Mouse (Mus musculus) MEL (cell line): ENCODE results near the gene Mta3. TPM values are rescaled to one million over a fixed set of nuclear protein-coding genes. Genes with fewer than 3 reads are reported as not detected.
"Not testable (repeated sequence)": the region's sequence is repeated elsewhere in the genome, so short reads cannot be mapped to it uniquely, and the experiment has no call there.

Experiments
- DNase-seq: peaks from one replicate; pipeline ENCODE4 v3.0.0; 2011; ENCODE audit warnings: low read depth, low spot score
- H3K27ac ChIP-seq: 2 replicates; pipeline ENCODE4 v1.5.1; 2012; ENCODE audit warnings: low read depth, mild to moderate bottlenecking, control low read depth, low read length, moderate library complexity; ENCODE audit not compliant: control insufficient read depth
- H3K27me3 ChIP-seq, 2 experiments: fragments of 150-350 bp in 1 of 2; sonication (generic) in 1 of 2; 2 replicates each; pipeline ENCODE4 v1.6.1; 2012; ENCODE audit warnings: low read length in 2 of 2, mild to moderate bottlenecking in 2 of 2, improper control_type of control experiment in 1 of 2, moderate library complexity in 1 of 2; ENCODE audit not compliant: insufficient read depth in 2 of 2, control insufficient read depth in 1 of 2
- H3K36me3 ChIP-seq, 2 experiments: 2 replicates each; pipeline ENCODE4 v1.6.1; 2012 to 2014; ENCODE audit warnings: low read length in 2 of 2, improper control_type of control experiment in 1 of 2, inconsistent platforms in 1 of 2, mild to moderate bottlenecking in 1 of 2; ENCODE audit not compliant: insufficient read depth in 2 of 2, control insufficient read depth in 1 of 2
- H3K4me1 ChIP-seq, 2 experiments: fragments of 150-350 bp in 1 of 2; sonication (generic) in 1 of 2; 2 replicates each; pipeline ENCODE4 v1.6.1; 2012; ENCODE audit warnings: low read length in 2 of 2, improper control_type of control experiment in 1 of 2, mild to moderate bottlenecking in 1 of 2; ENCODE audit not compliant: insufficient read depth in 2 of 2, control insufficient read depth in 1 of 2
- H3K4me3 ChIP-seq, 2 experiments: fragments of 150-350 bp in 1 of 2; sonication (generic) in 1 of 2; 2 replicates each; pipeline ENCODE4 v1.5.1; 2012; ENCODE audit warnings: low read depth in 2 of 2, low read length in 2 of 2, mild to moderate bottlenecking in 2 of 2, moderate library complexity in 2 of 2, control low read depth in 1 of 2, improper control_type of control experiment in 1 of 2; ENCODE audit not compliant: control insufficient read depth in 1 of 2, insufficient read depth in 1 of 2
- H3K79me2 ChIP-seq: 2 replicates; pipeline ENCODE4 v1.6.1; 2012; ENCODE audit warnings: mild to moderate bottlenecking, low read length, moderate library complexity; ENCODE audit not compliant: control insufficient read depth, poor library complexity, insufficient read depth
- H3K9ac ChIP-seq: 2 replicates; pipeline ENCODE4 v1.6.1; 2012; ENCODE audit warnings: low read depth, mild to moderate bottlenecking, control low read depth, low read length, moderate library complexity; ENCODE audit not compliant: control insufficient read depth, poor library complexity, severe bottlenecking
- H3K9me3 ChIP-seq: fragments of 150-350 bp; sonication (generic); replicated peaks from 2 replicates; pipeline ENCODE4 v1.6.1; 2012; ENCODE audit warnings: mild to moderate bottlenecking, low read length, improper control_type of control experiment, moderate library complexity; ENCODE audit not compliant: insufficient read depth
- BHLHE40 ChIP-seq: IDR thresholded peaks from 2 replicates; pipeline ENCODE4 v1.6.1; 2012; ENCODE audit warnings: low read depth, mild to moderate bottlenecking, inconsistent platforms, low read length, improper control_type of control experiment, borderline replicate concordance
- EP300 ChIP-seq, 2 experiments: IDR thresholded peaks; 2 replicates each; pipeline ENCODE4 v1.6.1; 2011; ENCODE audit warnings: improper control_type of control experiment in 2 of 2, low read length in 2 of 2, low read depth in 1 of 2, mild to moderate bottlenecking in 1 of 2
- ETS1 ChIP-seq: IDR thresholded peaks from 2 replicates; pipeline ENCODE4 v1.6.1; 2012; ENCODE audit warnings: low read depth, mild to moderate bottlenecking, inconsistent platforms, low read length, improper control_type of control experiment, moderate library complexity
- JUND ChIP-seq: IDR thresholded peaks from 2 replicates; pipeline ENCODE4 v1.6.1; 2011; ENCODE audit warnings: low read depth, mild to moderate bottlenecking, improper control_type of control experiment, low read length
- MAFK ChIP-seq: IDR thresholded peaks from 2 replicates; pipeline ENCODE4 v1.6.1; 2011; ENCODE audit warnings: low read depth, mild to moderate bottlenecking, low read length, improper control_type of control experiment, borderline replicate concordance
- MAX ChIP-seq: IDR thresholded peaks from 2 replicates; pipeline ENCODE4 v1.6.1; 2011; ENCODE audit warnings: low read length, improper control_type of control experiment
- NRF1 ChIP-seq: IDR thresholded peaks from 2 replicates; pipeline ENCODE4 v1.6.1; 2014; ENCODE audit warnings: low read depth, mild to moderate bottlenecking, inconsistent platforms, low read length, improper control_type of control experiment, moderate library complexity; ENCODE audit not compliant: poor library complexity, insufficient read depth, severe bottlenecking
- POLR2AphosphoS5 ChIP-seq: IDR thresholded peaks from 2 replicates; pipeline ENCODE4 v1.6.1; 2012; ENCODE audit warnings: low read depth, borderline replicate concordance, mild to moderate bottlenecking, inconsistent platforms, low read length, moderate library complexity, mixed read lengths
- RAD21 ChIP-seq: IDR thresholded peaks from 2 replicates; pipeline ENCODE4 v1.6.1; 2011; ENCODE audit warnings: mild to moderate bottlenecking, low read depth, low read length, improper control_type of control experiment
- TBP ChIP-seq: IDR thresholded peaks from 2 replicates; pipeline ENCODE4 v1.8.0; 2011; ENCODE audit warnings: low read depth, low read length, improper control_type of control experiment
- USF1 ChIP-seq: IDR thresholded peaks from 2 replicates; pipeline ENCODE4 v1.6.1; 2014; ENCODE audit warnings: low read depth, mild to moderate bottlenecking, inconsistent platforms, low read length, improper control_type of control experiment, moderate library complexity
- ZC3H11A ChIP-seq: IDR thresholded peaks from 2 replicates; pipeline ENCODE4 v1.6.1; 2012; ENCODE audit warnings: low read depth, mild to moderate bottlenecking, inconsistent platforms, low read length, improper control_type of control experiment
- ZNF384 ChIP-seq: IDR thresholded peaks from 2 replicates; pipeline ENCODE4 v1.6.1; 2012; ENCODE audit warnings: low read depth, mild to moderate bottlenecking, inconsistent platforms, low read length, improper control_type of control experiment
- polyA plus RNA-seq, 2 experiments: library from polyadenylated mRNA; stranded (reverse) in 1 of 2; unstranded in 1 of 2; fragments of >175 nt in 1 of 2; fragments of >200 nt in 1 of 2; gene quantifications; 2 replicates each; pipeline versions ENCODE4 v1.2.1 to v1.2.4; 2012; ENCODE audit warnings: low replicate concordance in 2 of 2, low read depth in 1 of 2; ENCODE audit not compliant: insufficient read length in 2 of 2, insufficient read depth in 1 of 2, missing spikeins in 1 of 2
- total RNA-seq: library from RNA; depleted of rRNA; stranded (reverse); fragments of 300-350 nt; gene quantifications from 2 replicates; pipeline ENCODE4 v1.2.3, GENCODE M21; 2012

The Mta3 gene
- total and polyA plus RNA-seq, 3 experiments, result 28.8 to 58.2 TPM; not detected in 1

- peaks cover 12 to 22% of the 10 kb centered on the region in 2 experiments for H3K4me1 ChIP-seq
- H3K9ac ChIP-seq, result no peak overlapping the region
- H3K36me3 ChIP-seq, result peaks cover 0 to 24% of the 10 kb centered on the region in 2 experiments; a peak in 2 of 4 replicates
- H3K27me3 ChIP-seq, result no peaks in the 10 kb centered on the region
- H3K27ac ChIP-seq, result peak overlapping the region; percentile 40
- H3K4me3 ChIP-seq, result no peak overlapping the region
- H3K79me2 ChIP-seq, result peaks cover 2% of the 10 kb centered on the region; the same call in 1 of the 2 replicates
- no peak for DNase-seq
- H3K9me3 ChIP-seq, result no peaks in the 10 kb centered on the region
- TF ChIP-seq MAFK, result no peak
- TF ChIP-seq EP300 (IDR thresholded peaks at IDR 0.05; ENCODE audit: low read depth in 1 of 2, low read length in 2 of 2), result peak in 1 of 2 experiments; percentile 29; a peak in 1 of 4 replicates
- 0 out of 2 replicates have a peak, but pooled peaks have one; percentile 26 for TF ChIP-seq ZNF384
- TF ChIP-seq, all 39 proteins: peak for 2
Measured at GRCm38 (mm10) chr17:83859639-83860038, 153.7 kb downstream of the Mta3 start.

DNA sequence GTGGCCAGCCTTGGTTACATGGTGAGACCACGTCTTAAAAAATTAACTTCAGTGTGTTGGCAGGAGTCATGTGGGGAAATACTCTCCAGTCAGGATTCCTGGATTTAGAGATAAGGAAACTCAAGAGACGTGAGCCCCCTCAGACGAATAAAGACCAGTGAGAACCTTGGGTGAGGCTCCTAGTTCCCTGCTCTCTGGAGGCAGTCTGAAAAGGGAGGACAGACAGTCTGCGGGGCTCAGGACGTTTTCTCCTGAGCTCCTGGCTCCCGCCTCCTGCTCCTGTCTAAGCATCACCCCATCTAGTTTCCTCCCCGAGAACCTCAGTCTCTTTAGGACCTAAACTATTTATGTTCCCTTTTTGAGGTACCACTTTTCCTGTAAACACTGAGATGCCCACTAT is 154.3 kb downstream of the Mta3 start:
- Histone ChIP-seq H3K9ac (peak overlapping the region; percentile 11; the same call in 1 of the 2 replicates), H3K79me2 (peaks cover 2% of the 10 kb centered on the region; the same call in 1 of the 2 replicates), H3K27ac (peak overlapping the region; percentile 31), H3K4me3 (peak overlapping the region; percentile 41 to 97), H3K36me3 (peaks cover 0 to 24% of the 10 kb centered on the region in 2 experiments; a peak in 2 of 4 replicates), H3K4me1 (peaks cover 12 to 22% of the 10 kb centered on the region in 2 experiments), H3K27me3 (no peaks in the 10 kb centered on the region), H3K9me3 (no peaks in the 10 kb centered on the region)
- peak; percentile 62 for DNase-seq
- TF ChIP-seq BHLHE40 (no peak), ZC3H11A (no peak), EP300 (IDR thresholded peaks at IDR 0.05; ENCODE audit: low read depth in 1 of 2, low read length in 2 of 2) (no peak; a peak in 2 of 4 replicates), NRF1 (no peak), POLR2AphosphoS5 (no peak), MAFK (no peak), RAD21 (no peak), ETS1 (peak; percentile 46; the same call in 1 of the 2 replicates), JUND (no peak), USF1 (peak; percentile 31; the same call in 1 of the 2 replicates), MAX (no peak), ZNF384 (0 out of 2 replicates have a peak, but pooled peaks have one; percentile 7)

DNA sequence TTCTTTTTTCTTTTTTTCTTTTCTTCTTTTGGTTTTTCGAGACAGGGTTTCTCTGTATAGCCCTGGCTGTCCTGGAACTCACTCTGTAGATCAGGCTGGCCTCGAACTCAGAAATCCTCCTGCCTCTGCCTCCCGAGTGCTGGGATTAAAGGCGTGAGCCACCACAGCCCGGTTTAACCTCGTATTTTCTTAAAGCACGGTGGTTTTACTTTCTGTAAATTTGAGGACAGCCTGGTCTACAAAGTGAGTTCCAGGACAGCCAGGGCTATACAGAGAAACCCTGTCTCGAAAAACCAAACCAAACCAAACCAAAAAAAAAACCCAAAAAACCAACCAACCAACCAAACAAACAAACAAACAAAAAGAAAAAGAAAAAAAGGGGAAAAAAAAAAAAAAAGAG is 155.0 kb downstream of the Mta3 start:
- Histone ChIP-seq H3K4me1 (peaks cover 12 to 22% of the 10 kb centered on the region in 2 experiments), H3K9ac (peak overlapping the region; percentile 97; the same call in 1 of the 2 replicates), H3K27ac (peak overlapping the region; percentile 73), H3K4me3 (peak overlapping the region; percentile 79 to 97), H3K36me3 (peaks cover 0 to 24% of the 10 kb centered on the region in 2 experiments; a peak in 2 of 4 replicates)
- H3K27me3 ChIP-seq, H3K9me3 ChIP-seq, H3K79me2 ChIP-seq: not testable (repeated sequence)
- TF ChIP-seq TBP, result peak; percentile 92
- DNase-seq, result peak; percentile 69
